Mouse (Mus musculus): Measurements from ENCODE around the gene Sept5.

The Sept5 gene

DNA sequence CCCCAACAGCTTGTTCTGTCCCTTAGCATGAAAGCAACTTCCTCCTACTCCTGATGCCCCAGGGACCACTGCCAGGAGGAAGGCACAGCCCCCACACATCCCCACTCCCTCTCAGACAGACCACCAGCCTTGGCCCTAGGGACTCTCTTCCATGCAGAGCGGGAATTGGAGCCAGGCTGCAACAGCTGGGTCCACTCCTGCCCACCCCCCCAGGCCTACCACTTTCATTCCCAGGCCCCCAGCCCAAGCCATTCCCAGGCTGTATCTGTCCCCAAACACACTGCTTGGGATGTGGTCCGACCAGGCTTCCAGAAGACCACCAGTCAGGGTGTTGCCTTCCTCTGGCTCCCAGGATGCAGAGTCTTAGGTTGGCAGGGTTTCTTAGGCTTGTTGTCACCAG, 20.7 kb downstream of the Sept5 start:
- no peak for DNase-seq

DNA sequence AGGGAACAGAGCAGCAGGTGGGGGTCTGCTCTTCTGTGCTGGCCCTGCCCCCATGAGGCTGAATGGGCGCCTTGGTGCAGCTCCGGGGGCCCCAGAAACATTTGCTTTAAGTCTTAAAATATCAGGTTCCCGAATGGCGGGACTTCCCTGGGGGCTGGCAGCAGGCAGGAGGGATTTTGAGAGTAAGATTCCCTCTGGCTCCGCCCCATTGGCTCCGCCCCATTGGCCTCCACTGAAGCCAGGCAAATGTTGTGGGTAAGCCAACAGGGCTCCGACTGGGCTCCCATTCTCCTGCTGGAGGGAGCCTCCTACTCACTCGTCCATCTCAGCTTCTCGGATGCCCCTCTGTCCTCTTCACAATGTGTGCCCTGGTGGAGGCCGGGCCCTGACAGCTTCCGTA, 21.5 kb downstream of the Sept5 start:
- DNase-seq: no peak

GRCm38 (mm10) chr16:18605705-18606104, 24.0 kb downstream of the Sept5 start:
- no peak for DNase-seq

DNA sequence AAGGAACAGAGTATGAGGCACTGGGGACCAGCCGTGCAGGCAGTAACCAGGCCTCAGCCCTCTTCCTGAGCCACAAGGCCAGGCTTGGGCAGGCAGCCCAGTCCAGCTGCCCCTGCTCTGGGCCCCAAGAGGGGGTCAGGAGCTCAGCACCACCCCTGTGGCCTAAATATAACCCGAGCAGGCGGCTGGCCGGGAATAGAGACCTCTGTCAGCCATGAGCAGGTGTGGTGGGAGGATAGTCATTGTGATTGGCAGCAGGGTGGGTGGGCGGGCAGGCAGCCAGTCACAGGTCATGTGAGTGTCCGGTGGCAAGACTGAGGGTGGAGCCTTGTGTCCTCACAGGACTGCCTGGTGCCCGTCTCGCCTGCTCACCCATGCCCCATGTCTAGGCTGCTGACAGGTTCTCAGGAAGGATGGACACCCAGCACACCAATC, 25.5 kb downstream of the Sept5 start:
- no peak for DNase-seq

- DNase-seq: no peak
Observed at GRCm38 (mm10) chr16:18601447-18601846, 28.3 kb downstream of the Sept5 start.

DNA sequence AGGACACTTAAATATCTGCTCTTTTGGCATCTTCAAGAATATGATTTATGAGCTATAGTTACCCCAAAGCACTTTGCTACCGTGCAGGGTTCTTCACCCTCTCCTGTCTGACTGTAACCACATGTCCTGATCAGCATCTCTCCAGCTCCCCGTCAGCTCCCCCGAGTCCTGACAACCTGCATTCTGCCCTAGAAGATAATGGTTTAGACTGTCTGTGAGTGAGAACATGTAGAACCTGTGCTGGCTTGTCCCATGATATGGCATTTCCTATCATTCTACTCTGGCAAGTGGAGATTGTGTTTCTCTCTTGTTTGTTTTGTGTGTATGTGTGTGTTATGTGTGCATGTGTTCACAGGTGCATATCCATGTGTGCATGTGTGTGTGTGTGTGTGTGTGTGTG, 31.7 kb downstream of the Sept5 start:
- no peak for DNase-seq

GRCm38 (mm10) chr16:18596255-18596654, 33.5 kb downstream of the Sept5 start:
- no peak for DNase-seq

DNA sequence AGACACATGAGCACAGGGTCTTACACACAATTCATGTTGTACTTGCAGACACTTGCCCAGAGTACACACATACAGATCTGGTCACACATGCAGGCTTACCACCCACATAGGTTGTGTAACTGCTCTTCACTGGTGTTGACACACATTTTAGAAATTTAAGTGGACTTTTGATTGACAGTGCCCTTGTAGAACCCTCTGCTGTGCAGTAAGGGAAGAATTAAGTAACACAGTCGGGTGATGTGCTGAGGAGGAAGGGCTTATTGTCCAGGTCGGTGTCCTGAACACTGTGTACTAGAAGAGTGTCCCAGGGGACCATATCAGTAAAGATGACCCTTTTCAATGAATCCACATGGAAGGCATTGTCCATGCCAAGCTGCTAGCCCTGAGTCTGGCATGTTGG, 35.8 kb downstream of the Sept5 start:
- no peak for DNase-seq

DNA sequence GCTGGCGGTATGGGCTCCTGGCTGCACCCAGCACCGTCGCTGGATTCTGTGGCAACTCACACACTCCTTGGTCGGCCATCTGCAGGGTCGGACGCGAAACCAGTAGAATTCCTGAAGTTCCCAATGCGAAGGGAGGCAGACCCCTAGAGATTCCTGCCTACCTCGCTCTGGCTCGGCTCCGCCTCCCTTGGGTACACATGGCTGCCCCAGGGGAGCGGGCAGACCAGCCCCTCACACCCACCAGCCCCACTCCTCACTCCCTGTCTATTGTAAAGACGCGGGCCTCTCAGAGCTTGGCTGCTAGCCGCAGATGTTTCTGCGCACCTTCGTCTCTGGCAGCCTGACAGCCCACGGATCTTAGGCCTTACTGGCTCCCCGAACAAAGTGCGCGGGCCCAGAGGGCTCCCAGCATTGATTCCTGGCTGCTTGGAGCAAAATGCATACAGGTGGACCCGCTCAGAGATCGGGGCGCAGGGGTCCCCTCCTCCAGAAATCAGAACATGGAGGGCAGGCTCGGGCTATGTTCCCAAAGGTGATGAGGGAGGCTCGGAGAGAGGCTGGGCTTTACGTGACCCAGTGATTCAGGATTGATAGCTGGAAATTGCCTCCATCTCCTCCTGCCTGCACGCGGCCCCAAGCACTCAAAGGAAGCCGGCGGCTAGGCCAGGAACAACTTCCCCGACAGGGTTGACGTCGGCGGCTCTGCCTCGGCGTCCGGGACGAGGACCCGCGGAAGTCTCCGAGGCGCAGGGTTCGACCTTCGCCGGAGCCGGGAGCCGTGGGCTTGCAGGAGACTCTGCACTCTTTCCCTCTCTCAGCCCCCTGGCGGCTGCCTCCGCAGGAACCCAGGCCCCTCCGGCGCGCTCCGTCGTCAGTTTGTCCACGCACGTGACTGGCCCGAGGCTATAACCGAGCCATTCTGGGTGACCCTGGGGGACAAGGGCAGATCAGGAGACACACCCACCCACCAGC, 38.4 kb downstream of the Sept5 start:
- no peak for DNase-seq

DNA sequence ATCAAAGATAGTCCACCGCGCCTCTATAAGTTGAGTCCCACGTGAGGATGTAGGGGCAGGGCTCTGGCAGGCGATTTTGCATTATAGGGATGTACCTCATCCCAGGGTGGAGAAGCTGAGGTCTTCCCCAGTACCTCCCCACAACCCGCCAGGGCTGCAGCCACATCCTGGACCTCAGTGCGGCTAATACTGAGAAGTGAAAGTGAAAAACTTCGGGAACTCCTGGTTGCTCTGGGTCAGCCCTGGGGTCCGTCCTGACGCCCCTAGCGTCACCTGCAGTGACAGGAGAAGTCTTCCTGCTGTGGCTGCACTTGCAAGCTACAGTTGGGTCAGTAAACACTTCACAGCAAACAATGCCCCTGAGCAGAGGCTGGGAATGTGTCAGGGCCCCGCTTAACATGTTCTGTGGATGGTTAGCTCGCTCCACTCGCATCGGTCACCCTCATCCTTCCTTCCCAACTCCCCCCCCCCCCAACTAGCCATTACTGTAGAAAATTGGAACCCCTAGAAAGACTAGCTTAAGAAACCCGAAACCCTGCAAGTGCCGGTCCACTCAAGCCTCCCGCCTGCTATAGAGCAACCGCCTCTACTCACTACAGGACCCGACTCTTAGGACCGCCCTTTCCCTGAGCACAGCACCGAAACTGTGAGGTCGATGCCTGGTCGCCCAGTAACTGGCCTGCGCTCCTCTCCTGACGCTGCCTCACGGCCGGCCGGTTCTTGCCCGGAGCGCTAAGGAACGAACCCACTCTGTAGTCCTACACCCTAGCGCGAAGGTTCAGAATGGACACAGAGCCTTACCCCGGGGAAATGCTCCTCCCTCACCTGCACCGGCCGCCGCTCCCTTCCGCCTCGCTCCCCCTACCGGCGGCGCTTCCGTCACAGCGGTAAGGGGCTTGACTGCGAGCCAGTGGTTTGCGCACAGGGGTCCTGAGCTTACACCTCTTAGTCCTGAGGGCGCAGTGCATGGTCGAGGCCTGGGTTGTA, 39.7 kb downstream of the Sept5 start, which contains the start of gene Tbx1:
Gene Tbx1, minus strand, starts transcription at position 868 of the 987 bp plus-strand sequence.
- DNase-seq: no peak

- DNase-seq: no peak
Observed at GRCm38 (mm10) chr16:18589080-18589621, 40.6 kb downstream of the Sept5 start.

DNA sequence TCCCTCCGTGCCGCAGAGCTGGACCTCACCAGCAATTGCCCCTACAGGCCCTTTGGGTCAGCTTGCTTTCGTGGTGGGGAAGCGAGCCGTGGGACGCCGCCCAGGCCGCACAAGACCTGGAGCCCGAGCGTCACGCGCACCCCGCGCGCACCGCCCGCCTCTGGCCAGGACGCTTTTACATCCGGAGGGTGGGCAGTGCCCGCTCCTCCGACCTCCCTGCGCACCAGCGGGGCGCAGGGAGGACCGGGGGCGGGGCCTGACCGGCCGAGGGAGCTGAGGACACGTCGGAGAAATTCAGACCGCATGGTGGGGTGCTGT, 41.1 kb downstream of the Sept5 start:
- no peak for DNase-seq

DNA sequence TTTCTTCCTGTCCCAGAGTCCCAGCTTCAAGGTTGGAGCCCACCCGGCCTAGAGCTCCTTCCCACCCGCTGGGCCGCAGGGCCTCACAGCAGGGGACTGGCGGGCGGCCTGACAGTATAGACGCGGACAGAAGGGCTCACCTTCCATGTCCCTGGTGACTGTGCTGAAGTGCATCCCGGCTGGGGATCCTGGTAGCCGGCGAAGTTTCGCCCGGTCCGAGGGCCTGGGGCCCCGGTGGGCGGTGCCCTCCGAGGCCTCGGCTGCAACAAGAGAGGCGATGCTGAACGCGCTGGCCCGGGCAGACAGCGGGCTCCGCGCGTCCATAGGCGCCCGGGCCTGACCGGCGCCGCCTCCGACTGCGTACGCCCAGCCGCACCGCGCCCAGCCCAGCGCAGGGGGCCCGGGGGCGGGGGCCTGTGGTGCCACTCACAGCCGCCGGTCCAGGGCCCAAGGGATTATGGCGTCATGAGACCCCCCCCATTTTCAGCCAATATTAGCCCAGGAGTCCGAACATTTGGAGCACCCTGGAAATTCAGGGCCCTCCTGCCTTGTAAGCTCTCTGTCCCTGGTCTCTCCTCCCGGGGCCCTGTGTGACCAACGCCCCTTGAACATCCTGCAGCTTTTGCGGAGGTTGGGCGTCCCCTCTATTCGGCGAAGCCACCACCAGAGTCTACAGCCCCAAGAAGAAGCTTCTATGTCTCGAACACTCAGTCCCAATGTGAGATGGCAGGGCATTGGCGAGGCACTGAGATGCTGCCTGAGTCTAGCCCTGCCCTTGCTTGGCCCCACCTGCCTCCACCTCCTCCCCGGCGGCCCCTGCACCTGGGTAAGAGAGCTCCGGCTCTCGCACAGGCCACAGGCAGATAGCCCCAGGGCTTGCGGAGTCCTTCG, 41.7 kb downstream of the Sept5 start:
- no peak for DNase-seq

GRCm38 (mm10) chr16:18586906-18587546, 42.7 kb downstream of the Sept5 start:
- DNase-seq: no peak

DNA sequence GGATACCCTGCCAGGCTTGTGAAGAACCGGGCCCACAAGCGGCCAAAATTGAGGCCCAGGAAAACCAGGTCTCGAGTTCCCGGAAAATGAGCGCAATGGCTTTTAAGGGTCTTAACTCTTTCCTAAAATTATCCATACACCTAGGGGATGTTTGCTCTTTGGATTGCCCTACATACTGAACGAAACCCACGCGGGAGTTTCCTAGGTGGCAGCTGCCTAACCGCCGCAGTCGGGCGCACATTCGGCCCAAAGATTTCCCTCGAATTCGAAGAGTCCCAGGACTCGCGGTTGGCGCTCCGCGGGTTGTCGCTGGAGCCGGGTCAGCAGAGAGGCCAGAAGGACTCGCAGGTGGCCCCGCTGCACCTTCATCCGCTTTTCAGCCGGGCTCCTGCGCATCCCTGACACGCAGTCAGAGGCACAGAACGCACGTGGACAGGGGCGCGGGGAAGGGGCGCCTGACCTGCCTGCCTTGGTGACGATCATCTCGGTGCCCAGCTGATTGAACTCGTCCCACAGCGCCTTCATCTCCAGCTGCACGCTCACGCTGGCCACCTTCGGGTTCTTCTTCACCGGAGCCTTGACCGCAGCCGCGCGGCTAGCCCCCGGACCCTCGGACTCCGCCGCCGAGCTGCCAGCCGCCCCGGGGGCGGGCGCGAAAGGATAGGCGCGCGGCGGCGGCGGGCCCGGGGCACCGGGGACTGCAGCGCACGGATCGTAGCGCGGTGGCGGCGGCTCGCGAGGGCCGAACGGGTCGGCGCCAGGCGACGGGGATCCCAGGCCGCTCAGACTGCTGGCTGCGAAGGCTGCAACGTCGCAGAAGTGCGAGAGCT, 43.5 kb downstream of the Sept5 start:
- DNase-seq: no peak

GRCm38 (mm10) chr16:18585676-18586075, 44.1 kb downstream of the Sept5 start:
- no peak for DNase-seq

GRCm38 (mm10) chr16:18584901-18585510, 44.7 kb downstream of the Sept5 start:
- DNase-seq: no peak

DNA sequence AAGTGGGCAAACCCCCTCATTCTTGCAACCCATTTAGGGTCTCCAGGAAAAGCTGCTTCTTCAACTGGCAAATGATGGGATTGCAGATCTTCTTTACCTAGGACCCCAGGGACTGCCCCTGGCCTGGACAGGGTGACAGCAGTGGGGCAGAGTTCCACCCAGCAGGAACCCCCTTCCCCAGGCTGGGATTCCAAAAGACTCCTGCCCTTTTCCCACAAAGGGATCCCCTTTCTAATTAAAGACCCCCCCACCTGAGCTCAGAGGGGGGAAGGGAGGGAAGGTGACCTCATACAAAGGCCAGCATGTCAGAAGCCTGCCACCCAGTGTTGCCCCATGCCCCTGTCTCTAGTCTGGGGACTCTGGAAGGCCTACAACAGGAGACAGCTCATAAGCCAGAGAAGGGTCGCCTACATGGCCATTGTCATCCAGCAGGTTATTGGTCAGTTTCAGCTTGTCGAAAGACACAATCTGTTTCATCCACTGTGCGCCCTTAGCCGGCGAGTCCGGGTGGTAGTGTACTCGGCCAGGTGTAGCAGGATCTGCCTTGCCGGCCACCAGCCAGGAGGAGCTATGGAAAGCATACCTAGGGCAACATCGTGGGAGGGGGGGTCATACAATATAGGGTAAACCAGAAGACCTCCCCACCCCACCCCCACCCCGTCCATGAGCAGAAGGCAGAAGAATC, 45.9 kb downstream of the Sept5 start:
- no peak for DNase-seq

DNA sequence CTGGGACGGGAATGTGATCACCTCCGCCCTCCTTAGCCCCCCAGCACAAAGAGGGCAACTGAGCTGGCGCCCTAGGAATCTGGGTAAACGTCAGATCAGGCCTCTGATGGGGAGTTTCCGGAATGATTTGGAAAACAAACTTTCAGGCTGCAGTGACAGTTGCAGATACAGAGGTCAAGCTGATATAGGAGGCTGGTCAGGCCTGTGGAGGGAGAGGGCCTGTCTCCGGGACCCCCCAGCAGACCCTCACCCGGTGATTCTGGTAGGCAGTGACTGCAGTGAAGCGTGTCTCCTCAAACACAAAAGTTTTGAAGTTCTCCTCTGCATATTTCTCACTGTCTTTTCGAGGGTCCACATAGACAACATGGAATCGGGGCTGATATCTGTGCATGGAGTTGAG, 46.6 kb downstream of the Sept5 start:
- DNase-seq: no peak
